Mouse (Mus musculus) heart, adult 2 months (tissue): ENCODE measurements around the gene Tanc2. TPM values are rescaled to one million over a fixed set of nuclear protein-coding genes. Genes with fewer than 3 reads are reported as not detected.

ENCODE experiments used
- DNase-seq, 2 experiments: peaks; one replicate each; pipeline ENCODE4 v3.0.0; 2021
- H3K27ac ChIP-seq: fragments of 200-600 bp; 2 replicates; pipeline ENCODE4 v1.8.1; 2022
- H3K27me3 ChIP-seq: fragments of 200-500 bp; 2 replicates; pipeline ENCODE4 v1.6.1; 2012; ENCODE audit warnings: mild to moderate bottlenecking, low read length, inconsistent platforms, mixed read lengths; ENCODE audit not compliant: control insufficient read depth, insufficient read depth
- H3K36me3 ChIP-seq: fragments of 200-500 bp; 2 replicates; pipeline ENCODE4 v1.6.1; 2012; ENCODE audit warnings: low read length, inconsistent platforms; ENCODE audit not compliant: control insufficient read depth, insufficient read depth
- H3K4me1 ChIP-seq: fragments of 200-500 bp; 2 replicates; pipeline ENCODE4 v1.6.1; 2011; ENCODE audit warnings: low read length; ENCODE audit not compliant: control insufficient read depth, insufficient read depth
- H3K4me3 ChIP-seq: fragments of 200-600 bp; 2 replicates; pipeline ENCODE4 v1.8.1; 2022
- H3K79me2 ChIP-seq: fragments of 200-500 bp; replicated peaks from 2 replicates; pipeline ENCODE4 v1.6.1; 2012; ENCODE audit warnings: mild to moderate bottlenecking, inconsistent platforms, low read length, moderate library complexity, mixed read lengths; ENCODE audit not compliant: control insufficient read depth, insufficient read depth
- H3K9ac ChIP-seq: fragments of 200-500 bp; 2 replicates; pipeline ENCODE4 v1.6.1; 2012; ENCODE audit warnings: low read depth, mild to moderate bottlenecking, control low read depth, inconsistent platforms, low read length, mixed read lengths
- CTCF ChIP-seq: fragments of 200-600 bp; IDR thresholded peaks from 2 replicates; pipeline ENCODE4 v1.8.1; 2022; ENCODE audit warnings: antibody characterized with exemption, mild to moderate bottlenecking, moderate library complexity
- EP300 ChIP-seq: fragments of 200-500 bp; IDR thresholded peaks from 2 replicates; pipeline ENCODE4 v1.6.1; 2011; ENCODE audit warnings: low read depth, low read length, control low read depth; ENCODE audit not compliant: insufficient read depth
- POLR2A ChIP-seq: fragments of 200-500 bp; IDR thresholded peaks from 2 replicates; pipeline ENCODE4 v1.6.1; 2011; ENCODE audit warnings: mild to moderate bottlenecking, low read depth, low read length, control low read depth; ENCODE audit not compliant: insufficient read depth
- WGBS: fragments of 180-500 bp; shearing (Covaris S2); methylation state at CpG from one replicate; pipeline ENCODE4 v1.1.7; 2018; 5-methylcytosine and 5-hydroxymethylcytosine counted together
- intact Hi-C: fragments of 180-260 bp; cut with DNase I; formaldehyde crosslinking; loops from one replicate; pipeline ENCODE4 v1.15.1; 2025
- polyA plus RNA-seq: library from polyadenylated mRNA; depleted of rRNA; stranded (reverse); fragments of >200 nt; gene quantifications from 2 replicates; pipeline ENCODE4 v1.2.3, GENCODE M21; 2012
- total RNA-seq, 2 experiments: library from RNA; stranded (reverse); gene quantifications; 2 replicates each; pipeline ENCODE4 v1.2.3; 2021

Tanc2 gene
- total and polyA plus RNA-seq, 3 experiments = 3.5 to 15.2 (median 11.9) TPM

- Histone ChIP-seq H3K4me3 (no peak overlapping the region), H3K36me3 (peaks cover 3% of the 10 kb centered on the region; the same call in 1 of the 2 replicates), H3K79me2 (no peaks in the 10 kb centered on the region), H3K27me3 (no peaks in the 10 kb centered on the region), H3K4me1 (peaks cover 1% of the 10 kb centered on the region), H3K9ac (no peak overlapping the region), H3K27ac (peak overlapping the region; percentile 11; the same call in 1 of the 2 replicates)
- 28% methylated on average over 1 of the region's 1 CpGs for WGBS
- DNase-seq = peak in 1 of 2 experiments; percentile 31
- TF ChIP-seq EP300 (no peak), CTCF (peak; percentile 99)
- intact Hi-C loops = loop anchor here (1.0 to 10.0 kb wide), 6 partner anchors 130 to 320 kb away; no protein-coding TSS in a partner anchor
These were observed 2.1 kb downstream of the Tanc2 start for GRCm38 (mm10) chr11:105591905-105592304.

GRCm38 (mm10) chr11:105602177-105602576, 12.4 kb downstream of the Tanc2 start:
- TF ChIP-seq CTCF = no peak
- intact Hi-C loops = no loop called here

GRCm38 (mm10) chr11:105626201-105626600, 36.4 kb downstream of the Tanc2 start:
- no peak for DNase-seq
- H3K4me1 ChIP-seq = peaks cover 2% of the 10 kb centered on the region
- 95% methylated on average over 1 of the region's 1 CpGs for WGBS
- H3K27ac ChIP-seq = no peak overlapping the region
- intact Hi-C loops = no loop called here
- H3K79me2 ChIP-seq = no peaks in the 10 kb centered on the region; the same call in 1 of the 2 replicates
- TF ChIP-seq EP300 (no peak), POLR2A (no peak), CTCF (no peak)
- H3K4me3 ChIP-seq = no peak overlapping the region
- no peak overlapping the region for H3K9ac ChIP-seq
- H3K36me3 ChIP-seq = no peaks in the 10 kb centered on the region
- H3K27me3 ChIP-seq = no peaks in the 10 kb centered on the region

More at GRCm38 (mm10) chr11:105602177-105602576, 12.4 kb downstream of the Tanc2 start:
- no peaks in the 10 kb centered on the region for H3K27me3 ChIP-seq
- H3K27ac ChIP-seq = no peak overlapping the region
- no peak for DNase-seq
- H3K36me3 ChIP-seq = no peaks in the 10 kb centered on the region
- H3K4me1 ChIP-seq = no peaks in the 10 kb centered on the region; the same call in 1 of the 2 replicates
- no peak overlapping the region for H3K9ac ChIP-seq
- H3K4me3 ChIP-seq = no peak overlapping the region
- H3K79me2 ChIP-seq = no peaks in the 10 kb centered on the region; the same call in 1 of the 2 replicates

GRCm38 (mm10) chr11:105643995-105644394, 54.2 kb downstream of the Tanc2 start:
- TF ChIP-seq CTCF (peak; percentile 66), POLR2A (no peak), EP300 (no peak)
- Histone ChIP-seq H3K27ac (no peak overlapping the region), H3K36me3 (no peaks in the 10 kb centered on the region), H3K27me3 (no peaks in the 10 kb centered on the region), H3K4me1 (no peaks in the 10 kb centered on the region; the same call in 1 of the 2 replicates), H3K4me3 (no peak overlapping the region), H3K79me2 (peaks cover 1% of the 10 kb centered on the region; the same call in 1 of the 2 replicates), H3K9ac (no peak overlapping the region)
- no peak for DNase-seq
- intact Hi-C loops = no loop called here

- Histone ChIP-seq H3K27me3 (no peaks in the 10 kb centered on the region), H3K27ac (no peak overlapping the region), H3K4me3 (no peak overlapping the region), H3K9ac (no peak overlapping the region), H3K79me2 (peaks cover 1% of the 10 kb centered on the region; the same call in 1 of the 2 replicates), H3K4me1 (no peaks in the 10 kb centered on the region; the same call in 1 of the 2 replicates), H3K36me3 (no peaks in the 10 kb centered on the region)
- intact Hi-C loops = no loop called here
- whole genome bisulfite sequencing = 94% methylated on average over 2 of the region's 2 CpGs
- DNase-seq = no peak
- TF ChIP-seq EP300 (no peak), CTCF (no peak), POLR2A (no peak)
These were observed 58.2 kb downstream of the Tanc2 start for GRCm38 (mm10) chr11:105648026-105648425.

GRCm38 (mm10) chr11:105654616-105655015, 64.8 kb downstream of the Tanc2 start:
- H3K27me3 ChIP-seq = no peaks in the 10 kb centered on the region
- no peak overlapping the region for H3K4me3 ChIP-seq
- 0 out of 2 replicates have a peak, but pooled peaks cover 1% of the 10 kb centered on the region for H3K4me1 ChIP-seq
- WGBS = 89% methylated on average over 2 of the region's 2 CpGs
- H3K27ac ChIP-seq = no peak overlapping the region
- no peak overlapping the region for H3K9ac ChIP-seq
- intact Hi-C loops = no loop called here
- H3K79me2 ChIP-seq = no peaks in the 10 kb centered on the region
- TF ChIP-seq POLR2A (no peak), EP300 (no peak), CTCF (no peak)
- H3K36me3 ChIP-seq = no peaks in the 10 kb centered on the region
- DNase-seq = no peak
